ENCODE assay signal across 13 mouse cellular contexts in the genomic region with DNA sequence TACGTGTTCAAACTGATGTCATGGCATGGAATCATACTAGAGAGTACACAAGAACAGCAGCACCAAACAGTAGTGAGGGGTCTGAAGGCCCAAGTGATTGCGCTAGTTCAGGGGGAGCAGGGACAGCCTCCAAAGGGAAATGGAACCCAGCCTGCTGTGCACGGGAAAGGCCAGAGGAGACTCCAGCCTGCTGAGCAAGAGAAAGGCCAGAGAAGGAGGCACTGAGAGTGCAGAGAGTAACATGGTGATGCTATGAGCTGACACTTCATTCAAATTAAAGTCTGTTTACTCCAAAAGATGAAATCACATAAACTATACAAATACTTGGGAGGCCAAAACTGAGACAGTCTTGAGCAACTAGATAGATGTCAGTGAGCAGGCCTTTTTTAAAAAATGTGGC.
"Had no signal": no experiment of that assay in that cellular context is flagged by ENCODE, and none has a peak within 500 bp of the region (broad histone marks: within the 10 kb centered on the region; RNA-seq: fewer than 3 reads in every experiment).

No protein-coding gene starts in this region.

- H3K4me1 ChIP-seq: limb, embryonic 12.5 days; liver, embryonic 13.5 days; midbrain, embryonic 13.5 days had no signal

- ATAC-seq: liver, postnatal 0 days; midbrain, embryonic 13.5 days had no signal

- H3K9ac ChIP-seq: limb, embryonic 12.5 days; liver, embryonic 13.5 days; liver, postnatal 0 days; midbrain, embryonic 13.5 days had no signal

- H3K4me3 ChIP-seq: layer of hippocampus, adult 2 months; limb, embryonic 12.5 days; liver, embryonic 13.5 days; midbrain, embryonic 13.5 days had no signal

- H3K27ac ChIP-seq: kidney, postnatal 0 days; layer of hippocampus, adult 2 months; limb, embryonic 12.5 days; liver, embryonic 13.5 days; midbrain, embryonic 13.5 days had no signal

- H3K4me2 ChIP-seq: limb, embryonic 12.5 days; liver, embryonic 13.5 days; midbrain, embryonic 13.5 days had no signal

- H3K9me3 ChIP-seq: limb, embryonic 12.5 days; liver, embryonic 13.5 days; midbrain, embryonic 13.5 days had no signal

- H3K27me3 ChIP-seq: limb, embryonic 12.5 days; liver, embryonic 13.5 days; midbrain, embryonic 13.5 days had no signal

- DNase-seq: kidney, adult 11 months; kidney, adult 9 months; kidney, postnatal 4 days; liver; liver, embryonic 13.5 days; liver, postnatal 0 days; right cerebral cortex, adult 18-20 months; right cerebral cortex, postnatal 25 days; thymus, postnatal 36 days had no signal
